ENCODE assay signal across 16 mouse cellular contexts in genomic region chr2:40432821-40433490, GRCm38 (mm10).
"Had no signal": no experiment of that assay in that cellular context is flagged by ENCODE, and none has a peak within 500 bp of the region (broad histone marks: within the 10 kb centered on the region; RNA-seq: fewer than 3 reads in every experiment).

No protein-coding gene starts in this region.

- H3K36me3 ChIP-seq: neural tube, embryonic 13.5 days; neural tube, embryonic 15.5 days; stomach, embryonic 15.5 days had no signal

- H3K27me3 ChIP-seq: neural tube, embryonic 13.5 days; neural tube, embryonic 15.5 days; stomach, embryonic 15.5 days had no signal

- H3K4me1 ChIP-seq: neural tube, embryonic 15.5 days; stomach, embryonic 15.5 days had no signal

- H3K9ac ChIP-seq: neural tube, embryonic 13.5 days; neural tube, embryonic 15.5 days; stomach, embryonic 15.5 days had no signal

- H3K27ac ChIP-seq: neural tube, embryonic 13.5 days; neural tube, embryonic 15.5 days; stomach, embryonic 15.5 days; stomach, postnatal 0 days had no signal

- H3K4me3 ChIP-seq: neural tube, embryonic 13.5 days; neural tube, embryonic 15.5 days; stomach, embryonic 15.5 days had no signal

- DNase-seq: retina, postnatal 1 day; right cerebral cortex, adult 18-20 months; right cerebral cortex, postnatal 14 days; right cerebral cortex, postnatal 25 days; right cerebral cortex, postnatal 4 days; spleen, adult 18-20 months; thymus, adult 18-20 months; thymus, adult 2 months; thymus, postnatal 14 days; thymus, postnatal 25 days; thymus, postnatal 36 days; thymus, postnatal 4 days had no signal
